Mouse (Mus musculus) brain, embryonic 14.5 days (tissue): ENCODE measurements around the gene Add2.

Experiments
- CTCF ChIP-seq: fragments of 200-500 bp; IDR thresholded peaks from 2 replicates; pipeline ENCODE4 v1.5.1; 2012; ENCODE audit warnings: inconsistent platforms, mild to moderate bottlenecking, moderate library complexity, borderline replicate concordance; ENCODE audit not compliant: insufficient read depth, insufficient read length; ENCODE audit errors: extremely low read depth
- POLR2A ChIP-seq: fragments of 200-500 bp; IDR thresholded peaks from 2 replicates; pipeline ENCODE4 v1.6.1; 2012; ENCODE audit warnings: mild to moderate bottlenecking, inconsistent platforms, borderline replicate concordance; ENCODE audit not compliant: poor library complexity, insufficient read depth, insufficient read length, severe bottlenecking; ENCODE audit errors: extremely low read depth

- TF ChIP-seq CTCF = no peak
- TF ChIP-seq POLR2A = no peak
Measured at GRCm38 (mm10) chr6:86160878-86161277, 132.4 kb downstream of the Add2 start.
